Mouse (Mus musculus): Measurements from ENCODE around the gene Gdpgp1. TPM values are rescaled to one million over a fixed set of nuclear protein-coding genes. Genes with fewer than 3 reads are reported as not detected.
A peak's percentile ranks its signal among the peaks of the same experiment; 100 is the strongest.

Gene Gdpgp1
- polyA plus RNA-seq, 1 experiment from 2014 or later: 3.8 TPM

- no peak overlapping the region for H3K27ac ChIP-seq
- H3K4me2 ChIP-seq: no peak overlapping the region
- peaks cover 16% of the 10 kb centered on the region for H3K4me1 ChIP-seq
- no peaks in the 10 kb centered on the region for H3K27me3 ChIP-seq
- H3K36me3 ChIP-seq: peaks cover 42% of the 10 kb centered on the region
- 85% methylated on average over 1 of the region's 1 CpGs for WGBS
- ATAC-seq (ENCODE audit: insufficient number of reproducible peaks, low FRiP score, low TSS enrichment, low read depth): no peak
- no peak overlapping the region for H3K9ac ChIP-seq
- no peaks in the 10 kb centered on the region for H3K9me3 ChIP-seq
- H3K4me3 ChIP-seq: no peak overlapping the region
Measured at GRCm38 (mm10) chr7:80267764-80268163, 35.1 kb downstream of the Gdpgp1 start.

GRCm38 (mm10) chr7:80268897-80269750 lies 36.5 kb downstream of the Gdpgp1 start, which contains the start of gene Vps33b:
TSS of gene Vps33b (plus strand) at chr7:80269649.
- H3K4me2 ChIP-seq: peak within 1 kb of the TSS; percentile 89
- H3K27ac ChIP-seq: peak within 1 kb of the TSS; percentile 57
- H3K4me1 ChIP-seq: peaks cover 16% of the 10 kb centered on the region
- H3K9me3 ChIP-seq: no peaks in the 10 kb centered on the region
- WGBS: 5% methylated on average over 21 of the region's 21 CpGs
- no peaks in the 10 kb centered on the region for H3K27me3 ChIP-seq
- H3K36me3 ChIP-seq: peaks cover 48% of the 10 kb centered on the region
- peak within 1 kb of the TSS; percentile 83 for H3K4me3 ChIP-seq
- H3K9ac ChIP-seq: peak within 1 kb of the TSS; percentile 75
- ATAC-seq (ENCODE audit: insufficient number of reproducible peaks, low FRiP score, low TSS enrichment, low read depth): peak; percentile 53; the same call in 1 of the 2 replicates

- Histone ChIP-seq H3K9me3 (0 out of 2 replicates have a peak, but pooled peaks cover 4% of the 10 kb centered on the region), H3K4me3 (peak overlapping the region; percentile 83), H3K27me3 (no peaks in the 10 kb centered on the region), H3K27ac (peak overlapping the region; percentile 57), H3K36me3 (peaks cover 48% of the 10 kb centered on the region), H3K9ac (peak overlapping the region; percentile 75), H3K4me2 (peak overlapping the region; percentile 89), H3K4me1 (peaks cover 16% of the 10 kb centered on the region)
- ATAC-seq (ENCODE audit: insufficient number of reproducible peaks, low FRiP score, low TSS enrichment, low read depth): peak; percentile 48; the same call in 1 of the 2 replicates
- under 1% methylated on average over 23 of the region's 23 CpGs for WGBS
Measured at GRCm38 (mm10) chr7:80269751-80270255, 37.1 kb downstream of the Gdpgp1 start.

DNA sequence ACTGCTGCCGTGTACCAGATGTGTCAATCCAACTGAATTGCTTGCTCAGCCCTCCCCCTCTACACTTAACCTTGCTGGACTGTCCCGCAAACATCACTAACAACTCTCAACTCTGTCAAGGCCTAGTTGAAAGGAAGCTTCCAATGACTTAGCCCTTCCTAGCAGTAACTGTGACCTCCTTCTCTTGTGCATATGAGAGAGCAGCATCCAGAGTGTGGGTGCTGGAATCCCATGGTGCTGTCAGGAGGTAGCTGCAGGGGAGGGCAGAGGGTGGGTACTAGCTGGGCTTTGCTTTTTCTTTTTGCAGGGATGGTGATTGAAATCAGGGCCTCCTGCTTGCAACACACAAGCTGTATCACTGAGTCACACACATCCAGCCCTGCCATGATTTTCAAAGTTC lies 40.8 kb downstream of the Gdpgp1 start:
- H3K27me3 ChIP-seq: no peaks in the 10 kb centered on the region
- H3K4me3 ChIP-seq: no peak overlapping the region
- no peak overlapping the region for H3K9ac ChIP-seq
- no peak overlapping the region for H3K27ac ChIP-seq
- ATAC-seq (ENCODE audit: insufficient number of reproducible peaks, low FRiP score, low TSS enrichment, low read depth): no peak
- peaks cover 60% of the 10 kb centered on the region for H3K36me3 ChIP-seq
- peaks cover 14% of the 10 kb centered on the region for H3K4me1 ChIP-seq
- 0 out of 2 replicates have a peak, but pooled peaks cover 4% of the 10 kb centered on the region for H3K9me3 ChIP-seq
- H3K4me2 ChIP-seq: no peak overlapping the region
- 94% methylated on average over 2 of the region's 2 CpGs for WGBS

- no peak for ATAC-seq (ENCODE audit: insufficient number of reproducible peaks, low FRiP score, low TSS enrichment, low read depth)
- H3K36me3 ChIP-seq: peaks cover 73% of the 10 kb centered on the region
Measured at GRCm38 (mm10) chr7:80276374-80276773, 43.7 kb downstream of the Gdpgp1 start.

GRCm38 (mm10) chr7:80280032-80280431 lies 47.4 kb downstream of the Gdpgp1 start:
- no peak overlapping the region for H3K27ac ChIP-seq
- no peak overlapping the region for H3K4me3 ChIP-seq
- no peaks in the 10 kb centered on the region for H3K4me1 ChIP-seq
- WGBS: 79% methylated on average over 10 of the region's 10 CpGs
- no peaks in the 10 kb centered on the region for H3K9me3 ChIP-seq
- H3K27me3 ChIP-seq: no peaks in the 10 kb centered on the region
- ATAC-seq (ENCODE audit: insufficient number of reproducible peaks, low FRiP score, low TSS enrichment, low read depth): no peak
- no peak overlapping the region for H3K9ac ChIP-seq
- peaks cover 75% of the 10 kb centered on the region for H3K36me3 ChIP-seq
- no peak overlapping the region for H3K4me2 ChIP-seq

More at GRCm38 (mm10) chr7:80276374-80276773, 43.7 kb downstream of the Gdpgp1 start:
- Histone ChIP-seq H3K9me3 (0 out of 2 replicates have a peak, but pooled peaks cover 4% of the 10 kb centered on the region), H3K4me2 (no peak overlapping the region), H3K4me1 (no peaks in the 10 kb centered on the region), H3K27ac (no peak overlapping the region), H3K4me3 (no peak overlapping the region), H3K27me3 (no peaks in the 10 kb centered on the region), H3K9ac (no peak overlapping the region)
- 97% methylated on average over 4 of the region's 4 CpGs for WGBS

DNA sequence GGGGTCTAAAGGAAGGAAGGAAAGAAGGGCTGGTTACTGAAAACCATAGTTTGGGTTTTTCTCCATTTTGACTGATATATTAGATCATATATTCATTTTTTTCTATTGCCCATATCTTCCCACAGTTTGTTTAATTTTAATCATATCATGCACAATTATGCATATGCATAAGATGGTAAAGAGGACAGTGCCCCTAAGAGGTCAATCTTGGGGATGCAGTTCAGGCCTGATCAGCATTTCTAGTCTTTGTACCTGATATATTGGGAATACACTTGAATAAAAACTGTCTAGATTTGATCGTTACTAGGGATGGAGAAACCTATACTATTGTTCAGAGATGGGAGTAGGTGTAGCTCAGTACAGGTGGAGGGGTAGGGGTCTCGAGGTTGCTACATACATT lies 48.3 kb downstream of the Gdpgp1 start:
- H3K27ac ChIP-seq: no peak overlapping the region
- no peaks in the 10 kb centered on the region for H3K9me3 ChIP-seq
- peaks cover 78% of the 10 kb centered on the region for H3K36me3 ChIP-seq
- H3K27me3 ChIP-seq: no peaks in the 10 kb centered on the region
- ATAC-seq (ENCODE audit: insufficient number of reproducible peaks, low FRiP score, low TSS enrichment, low read depth): no peak
- H3K4me1 ChIP-seq: no peaks in the 10 kb centered on the region
- H3K9ac ChIP-seq: no peak overlapping the region
- no peak overlapping the region for H3K4me3 ChIP-seq
- H3K4me2 ChIP-seq: no peak overlapping the region
- 86% methylated on average over 2 of the region's 2 CpGs for WGBS

DNA sequence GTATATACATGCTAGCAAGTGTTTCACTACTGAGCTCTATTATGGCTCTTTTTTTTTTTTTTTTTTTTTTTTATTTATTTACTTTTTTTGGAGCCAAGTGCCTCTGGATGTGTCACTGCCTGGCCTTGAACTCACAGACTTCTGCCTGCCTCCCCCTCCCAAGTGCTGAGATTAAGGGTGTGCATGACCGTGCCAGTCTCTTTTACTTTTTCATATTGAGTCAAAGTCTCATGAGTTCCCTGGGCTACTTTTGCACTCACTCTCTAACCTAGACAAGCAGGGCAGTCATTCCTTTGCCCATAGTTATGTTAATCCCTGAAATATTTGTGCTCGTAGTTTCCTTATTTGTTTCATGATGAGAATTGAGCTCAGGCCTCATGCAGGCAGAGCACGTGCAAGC lies 49.0 kb downstream of the Gdpgp1 start:
- H3K4me3 ChIP-seq: no peak overlapping the region
- no peak overlapping the region for H3K4me2 ChIP-seq
- peaks cover 78% of the 10 kb centered on the region for H3K36me3 ChIP-seq
- no peak overlapping the region for H3K9ac ChIP-seq
- no peaks in the 10 kb centered on the region for H3K27me3 ChIP-seq
- WGBS: 86% methylated on average over 3 of the region's 3 CpGs
- H3K4me1 ChIP-seq: no peaks in the 10 kb centered on the region
- no peak overlapping the region for H3K27ac ChIP-seq
- H3K9me3 ChIP-seq: no peaks in the 10 kb centered on the region
- no peak for ATAC-seq (ENCODE audit: insufficient number of reproducible peaks, low FRiP score, low TSS enrichment, low read depth)

DNA sequence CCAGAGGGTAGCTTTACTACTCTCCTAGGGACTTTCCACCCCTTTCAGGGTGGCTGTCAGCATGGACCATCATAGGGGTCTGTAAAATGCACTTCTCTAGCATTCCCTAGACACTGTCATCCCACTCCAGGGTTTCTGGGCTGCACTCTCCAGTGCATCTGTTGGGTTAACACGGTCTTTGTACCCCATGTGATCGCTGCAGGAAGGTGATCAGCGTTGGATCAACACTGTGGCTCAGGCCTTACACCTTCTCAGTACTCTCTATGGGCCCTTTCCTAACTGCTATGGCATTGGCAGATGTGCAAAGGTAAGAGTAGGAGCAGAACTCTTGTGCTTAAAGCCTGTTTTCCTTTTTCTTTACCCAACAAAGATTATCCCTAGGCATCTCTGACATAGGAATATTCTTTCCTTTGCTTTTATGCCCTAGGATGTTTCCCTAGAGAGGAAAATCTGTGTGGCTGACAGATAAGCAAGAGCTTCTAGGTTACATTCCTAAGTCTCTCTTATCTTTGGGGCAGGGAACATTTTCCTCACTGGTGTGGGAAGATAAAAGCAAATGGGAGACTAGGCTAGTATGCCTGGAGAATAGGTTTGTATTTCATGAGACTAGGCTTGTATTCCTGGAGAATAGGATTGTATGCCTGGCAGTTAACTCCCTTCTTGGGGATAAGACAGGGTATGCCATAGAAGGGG lies 50.7 kb downstream of the Gdpgp1 start:
- H3K9me3 ChIP-seq: no peaks in the 10 kb centered on the region
- no peak overlapping the region for H3K9ac ChIP-seq
- peaks cover 78% of the 10 kb centered on the region for H3K36me3 ChIP-seq
- no peak overlapping the region for H3K27ac ChIP-seq
- H3K4me1 ChIP-seq: no peaks in the 10 kb centered on the region
- ATAC-seq (ENCODE audit: insufficient number of reproducible peaks, low FRiP score, low TSS enrichment, low read depth): no peak
- H3K4me2 ChIP-seq: no peak overlapping the region
- 86% methylated on average over 3 of the region's 3 CpGs for WGBS
- no peaks in the 10 kb centered on the region for H3K27me3 ChIP-seq
- no peak overlapping the region for H3K4me3 ChIP-seq

DNA sequence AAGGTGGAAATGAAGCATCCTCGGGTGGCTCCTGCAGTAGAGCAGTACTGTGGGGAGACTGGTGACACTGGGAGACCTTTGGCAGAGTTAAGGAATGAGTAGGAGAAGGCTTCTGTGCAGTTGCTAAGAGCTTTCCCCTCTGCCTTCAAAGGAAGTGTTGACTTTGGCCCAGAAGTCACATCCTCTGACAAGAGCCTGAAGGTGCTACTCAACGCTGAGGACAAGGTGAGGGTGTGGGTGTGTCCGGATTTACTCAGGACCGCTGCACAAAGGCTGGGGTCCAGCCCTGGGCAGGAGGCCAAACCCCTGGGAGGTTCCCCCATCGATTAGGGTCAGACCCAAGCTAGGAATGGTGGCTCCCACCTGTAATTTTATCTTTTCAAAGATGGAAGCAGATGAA lies 51.7 kb downstream of the Gdpgp1 start:
- Histone ChIP-seq H3K4me3 (no peak overlapping the region), H3K27me3 (no peaks in the 10 kb centered on the region), H3K9ac (no peak overlapping the region), H3K4me2 (no peak overlapping the region), H3K36me3 (peaks cover 75% of the 10 kb centered on the region), H3K4me1 (no peaks in the 10 kb centered on the region), H3K27ac (no peak overlapping the region), H3K9me3 (no peaks in the 10 kb centered on the region)
- 85% methylated on average over 5 of the region's 5 CpGs for WGBS
- ATAC-seq (ENCODE audit: insufficient number of reproducible peaks, low FRiP score, low TSS enrichment, low read depth): no peak

- Histone ChIP-seq H3K36me3 (peaks cover 75% of the 10 kb centered on the region), H3K4me3 (no peak overlapping the region), H3K4me1 (no peaks in the 10 kb centered on the region), H3K27ac (no peak overlapping the region), H3K27me3 (no peaks in the 10 kb centered on the region), H3K4me2 (no peak overlapping the region), H3K9ac (no peak overlapping the region), H3K9me3 (no peaks in the 10 kb centered on the region)
- WGBS: 91% methylated on average over 6 of the region's 6 CpGs
- ATAC-seq (ENCODE audit: insufficient number of reproducible peaks, low FRiP score, low TSS enrichment, low read depth): no peak
Measured at GRCm38 (mm10) chr7:80285725-80286124, 53.1 kb downstream of the Gdpgp1 start.

- no peak for ATAC-seq (ENCODE audit: insufficient number of reproducible peaks, low FRiP score, low TSS enrichment, low read depth)
- H3K4me1 ChIP-seq: no peaks in the 10 kb centered on the region
- H3K4me3 ChIP-seq: no peak overlapping the region
- no peaks in the 10 kb centered on the region for H3K27me3 ChIP-seq
- WGBS: 80% methylated on average over 10 of the region's 10 CpGs
- H3K27ac ChIP-seq: no peak overlapping the region
- no peaks in the 10 kb centered on the region for H3K9me3 ChIP-seq
- no peak overlapping the region for H3K9ac ChIP-seq
- peaks cover 67% of the 10 kb centered on the region for H3K36me3 ChIP-seq
- H3K4me2 ChIP-seq: no peak overlapping the region
Measured at GRCm38 (mm10) chr7:80287736-80288135, 55.1 kb downstream of the Gdpgp1 start.
